Mouse (Mus musculus): ENCODE measurements around the gene Foxf1. TPM values are rescaled to one million over a fixed set of nuclear protein-coding genes. Genes with fewer than 3 reads are reported as not detected.
A peak's percentile ranks its signal among the peaks of the same experiment; 100 is the strongest.

Foxf1 gene
- polyA plus RNA-seq, 1 experiment, result not detected

DNA sequence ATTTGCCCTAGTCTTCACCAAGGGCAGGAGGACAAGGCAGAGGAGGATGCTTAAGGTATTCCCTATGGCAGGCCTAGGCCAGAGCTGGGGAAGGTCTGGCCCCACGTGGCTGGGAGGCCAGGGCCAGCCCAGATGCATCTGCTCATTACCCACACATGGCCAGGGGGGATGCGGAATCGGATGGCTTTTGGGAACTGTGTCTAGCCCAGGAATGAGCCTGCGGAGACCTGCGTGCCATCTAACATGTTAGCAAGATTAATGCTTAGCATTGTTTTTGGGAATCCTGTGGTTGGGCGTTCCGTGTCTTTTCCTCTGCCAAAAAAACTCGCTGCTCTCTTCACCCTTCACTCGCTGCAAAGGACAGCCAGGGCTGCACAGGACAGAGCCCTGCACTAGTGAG, 26.1 kb upstream of the Foxf1 start:
- Histone ChIP-seq H3K27me3 (ENCODE audit: control insufficient read depth, insufficient read depth, insufficient read length) (peaks cover 76% of the 10 kb centered on the region), H3K4me3 (no peak overlapping the region)
- TF ChIP-seq MYOD1 (IDR thresholded peaks at IDR 0.05; ENCODE audit: control insufficient read depth in 1 of 3, insufficient read length in 2 of 3, low read depth in 2 of 3), result no peak
- no peak for TF ChIP-seq REST (IDR thresholded peaks at IDR 0.05; ENCODE audit: insufficient read depth, insufficient read length)
- no peak for TF ChIP-seq E2F4 (IDR thresholded peaks at IDR 0.05; ENCODE audit: insufficient read depth)
- no peak for TF ChIP-seq POLR2AphosphoS2 (IDR thresholded peaks at IDR 0.05; ENCODE audit: insufficient read length, low read depth)
- TF ChIP-seq USF1 (IDR thresholded peaks at IDR 0.05; ENCODE audit: low read depth), result no peak
- TF ChIP-seq TCF12 (IDR thresholded peaks at IDR 0.05; ENCODE audit: insufficient read depth, poor library complexity, severe bottlenecking), result no peak
- no peak for TF ChIP-seq POLR2A (IDR thresholded peaks at IDR 0.05; ENCODE audit: insufficient read length, low read depth)
- no peak for TF ChIP-seq TCF3 (IDR thresholded peaks at IDR 0.05; ENCODE audit: insufficient read length, low read depth)
- no peak for TF ChIP-seq MYOG (IDR thresholded peaks at IDR 0.05; ENCODE audit: control insufficient read depth in 1 of 3, insufficient read depth in 1 of 3, insufficient read length in 2 of 3, low read depth in 2 of 3)
- TF ChIP-seq CEBPB (IDR thresholded peaks at IDR 0.05; ENCODE audit: insufficient read depth, poor library complexity, severe bottlenecking), result no peak
- TF ChIP-seq SRF (IDR thresholded peaks at IDR 0.05; ENCODE audit: control insufficient read depth, insufficient read length, low read depth), result no peak
- no peak for TF ChIP-seq MAX (IDR thresholded peaks at IDR 0.05; ENCODE audit: low read depth)

DNA sequence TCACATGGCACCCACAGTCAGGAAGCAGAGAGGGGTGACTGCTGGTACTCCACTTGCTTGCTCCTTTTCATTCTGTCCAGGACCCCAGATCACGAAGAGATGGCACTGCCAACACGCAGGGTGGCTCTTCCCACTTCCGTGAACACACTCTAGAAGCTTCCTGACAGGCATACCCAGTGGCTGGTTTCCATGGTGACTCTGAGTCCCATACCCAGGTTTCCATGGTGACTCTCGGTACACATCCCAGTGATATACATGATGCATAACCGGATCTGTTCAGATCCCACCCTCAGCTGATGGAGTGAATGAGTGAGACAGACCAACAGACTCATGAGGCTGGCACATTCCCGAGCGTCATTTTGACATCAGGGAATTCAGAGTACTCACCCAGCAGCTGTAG, 25.1 kb upstream of the Foxf1 start:
- Histone ChIP-seq H3K4me3 (no peak overlapping the region), H3K27me3 (ENCODE audit: control insufficient read depth, insufficient read depth, insufficient read length) (peaks cover 82% of the 10 kb centered on the region), H3ac (ENCODE audit: control insufficient read depth, insufficient read length) (no peak overlapping the region), H3K4me2 (ENCODE audit: low read depth) (no peak overlapping the region), H3K79me2 (ENCODE audit: control insufficient read depth, insufficient read depth) (no peaks in the 10 kb centered on the region), H3K36me3 (ENCODE audit: control insufficient read depth, insufficient read depth) (no peaks in the 10 kb centered on the region)
- TF ChIP-seq E2F4 (IDR thresholded peaks at IDR 0.05; ENCODE audit: insufficient read depth), result no peak
- no peak for TF ChIP-seq CEBPB (IDR thresholded peaks at IDR 0.05; ENCODE audit: insufficient read depth, poor library complexity, severe bottlenecking)
- no peak for TF ChIP-seq POLR2AphosphoS2 (IDR thresholded peaks at IDR 0.05; ENCODE audit: insufficient read length, low read depth)
- no peak for TF ChIP-seq MAX (IDR thresholded peaks at IDR 0.05; ENCODE audit: low read depth)
- TF ChIP-seq POLR2A (IDR thresholded peaks at IDR 0.05; ENCODE audit: insufficient read length, low read depth), result no peak
- no peak for TF ChIP-seq TCF3 (IDR thresholded peaks at IDR 0.05; ENCODE audit: insufficient read length, low read depth)
- no peak for TF ChIP-seq REST (IDR thresholded peaks at IDR 0.05; ENCODE audit: insufficient read depth, insufficient read length)
- no peak for TF ChIP-seq SRF (IDR thresholded peaks at IDR 0.05; ENCODE audit: control insufficient read depth, insufficient read length, low read depth)
- TF ChIP-seq TCF12 (IDR thresholded peaks at IDR 0.05; ENCODE audit: insufficient read depth, poor library complexity, severe bottlenecking), result no peak
- TF ChIP-seq USF1 (IDR thresholded peaks at IDR 0.05; ENCODE audit: low read depth), result no peak

More for the DNA sequence above, 26.1 kb upstream of the Foxf1 start:
- H3K4me2 ChIP-seq (ENCODE audit: low read depth), result no peak overlapping the region
- H3K36me3 ChIP-seq (ENCODE audit: control insufficient read depth, insufficient read depth), result no peaks in the 10 kb centered on the region
- no peaks in the 10 kb centered on the region for H3K79me2 ChIP-seq (ENCODE audit: control insufficient read depth, insufficient read depth)
- no peak overlapping the region for H3ac ChIP-seq (ENCODE audit: control insufficient read depth, insufficient read length)

DNA sequence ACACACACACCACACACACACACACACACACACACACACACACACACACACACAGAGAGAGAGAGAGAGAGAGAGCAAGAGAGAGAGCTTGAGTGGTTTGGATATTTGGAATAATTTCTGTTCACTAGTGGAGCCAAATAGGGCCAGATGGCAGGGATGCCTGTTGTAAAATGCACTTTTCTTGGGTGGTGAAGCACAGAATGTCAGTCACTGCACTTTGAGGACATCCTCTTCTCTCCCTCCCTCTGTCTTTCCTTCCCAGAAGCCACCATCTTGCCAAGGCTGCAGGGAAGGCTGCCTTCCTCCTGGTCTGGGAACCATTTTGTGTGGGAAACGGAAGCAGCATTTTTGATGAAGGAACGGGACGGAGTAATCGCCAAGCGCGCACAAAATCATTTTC, 21.7 kb upstream of the Foxf1 start:
- peaks cover 78% of the 10 kb centered on the region for H3K27me3 ChIP-seq (ENCODE audit: control insufficient read depth, insufficient read depth, insufficient read length)
- no peak overlapping the region for H3K4me2 ChIP-seq (ENCODE audit: low read depth)
- H3K4me3 ChIP-seq, result no peak overlapping the region
- no peaks in the 10 kb centered on the region for H3K79me2 ChIP-seq (ENCODE audit: control insufficient read depth, insufficient read depth)
- H3ac ChIP-seq (ENCODE audit: control insufficient read depth, insufficient read length), result no peak overlapping the region
- TF ChIP-seq SRF (IDR thresholded peaks at IDR 0.05; ENCODE audit: control insufficient read depth, insufficient read length, low read depth) (no peak), TCF3 (IDR thresholded peaks at IDR 0.05; ENCODE audit: insufficient read length, low read depth) (no peak), E2F4 (IDR thresholded peaks at IDR 0.05; ENCODE audit: insufficient read depth) (no peak), MYOD1 (IDR thresholded peaks at IDR 0.05; ENCODE audit: control insufficient read depth in 1 of 3, insufficient read length in 2 of 3, low read depth in 2 of 3) (no peak), MAX (IDR thresholded peaks at IDR 0.05; ENCODE audit: low read depth) (no peak), CEBPB (IDR thresholded peaks at IDR 0.05; ENCODE audit: insufficient read depth, poor library complexity, severe bottlenecking) (no peak)
- H3K36me3 ChIP-seq (ENCODE audit: control insufficient read depth, insufficient read depth), result no peaks in the 10 kb centered on the region

DNA sequence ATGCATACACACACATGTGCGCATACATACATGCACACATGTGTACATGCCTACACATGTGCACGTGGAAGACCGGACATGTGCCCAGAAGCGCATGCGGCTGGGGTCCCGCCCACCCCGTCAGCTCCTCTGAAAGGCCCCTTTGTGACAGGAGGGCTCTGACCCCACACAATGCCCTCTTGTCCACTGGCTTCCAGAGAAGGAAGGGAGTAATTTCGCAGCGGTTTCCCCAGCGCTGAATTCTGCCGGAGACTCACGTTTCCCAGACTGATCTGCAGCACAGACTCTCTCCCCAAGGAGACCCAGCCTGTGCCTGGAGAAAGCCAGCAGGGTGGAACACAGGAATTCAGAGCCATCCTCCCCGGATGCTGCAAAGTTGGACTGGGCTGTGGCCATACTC, 20.5 kb upstream of the Foxf1 start:
- H3K79me2 ChIP-seq (ENCODE audit: control insufficient read depth, insufficient read depth), result no peaks in the 10 kb centered on the region
- no peak overlapping the region for H3ac ChIP-seq (ENCODE audit: control insufficient read depth, insufficient read length)
- H3K27me3 ChIP-seq (ENCODE audit: control insufficient read depth, insufficient read depth, insufficient read length), result peaks cover 72% of the 10 kb centered on the region
- no peak overlapping the region for H3K4me3 ChIP-seq
- no peaks in the 10 kb centered on the region for H3K36me3 ChIP-seq (ENCODE audit: control insufficient read depth, insufficient read depth)
- H3K4me2 ChIP-seq (ENCODE audit: low read depth), result no peak overlapping the region
- TF ChIP-seq USF1 (IDR thresholded peaks at IDR 0.05; ENCODE audit: low read depth) (no peak), POLR2A (IDR thresholded peaks at IDR 0.05; ENCODE audit: insufficient read length, low read depth) (no peak), TCF12 (IDR thresholded peaks at IDR 0.05; ENCODE audit: insufficient read depth, poor library complexity, severe bottlenecking) (no peak), CEBPB (IDR thresholded peaks at IDR 0.05; ENCODE audit: insufficient read depth, poor library complexity, severe bottlenecking) (no peak), POLR2AphosphoS2 (IDR thresholded peaks at IDR 0.05; ENCODE audit: insufficient read length, low read depth) (no peak), SRF (IDR thresholded peaks at IDR 0.05; ENCODE audit: control insufficient read depth, insufficient read length, low read depth) (no peak), MYOD1 (IDR thresholded peaks at IDR 0.05; ENCODE audit: control insufficient read depth in 1 of 3, insufficient read length in 2 of 3, low read depth in 2 of 3) (no peak), TCF3 (IDR thresholded peaks at IDR 0.05; ENCODE audit: insufficient read length, low read depth) (no peak), MYOG (IDR thresholded peaks at IDR 0.05; ENCODE audit: control insufficient read depth in 1 of 3, insufficient read depth in 1 of 3, insufficient read length in 2 of 3, low read depth in 2 of 3) (no peak), MAX (IDR thresholded peaks at IDR 0.05; ENCODE audit: low read depth) (no peak), E2F4 (IDR thresholded peaks at IDR 0.05; ENCODE audit: insufficient read depth) (no peak), REST (IDR thresholded peaks at IDR 0.05; ENCODE audit: insufficient read depth, insufficient read length) (no peak)

- no peak overlapping the region for H3ac ChIP-seq (ENCODE audit: control insufficient read depth, insufficient read length)
- no peak overlapping the region for H3K4me2 ChIP-seq (ENCODE audit: low read depth)
- no peak overlapping the region for H3K4me3 ChIP-seq
- peaks cover 81% of the 10 kb centered on the region for H3K27me3 ChIP-seq (ENCODE audit: control insufficient read depth, insufficient read depth, insufficient read length)
- TF ChIP-seq MYOD1 (IDR thresholded peaks at IDR 0.05; ENCODE audit: control insufficient read depth in 1 of 3, insufficient read length in 2 of 3, low read depth in 2 of 3) (peak in 1 of 3 experiments; percentile 50), REST (IDR thresholded peaks at IDR 0.05; ENCODE audit: insufficient read depth, insufficient read length) (no peak)
- no peaks in the 10 kb centered on the region for H3K36me3 ChIP-seq (ENCODE audit: control insufficient read depth, insufficient read depth)
- no peaks in the 10 kb centered on the region for H3K79me2 ChIP-seq (ENCODE audit: control insufficient read depth, insufficient read depth)
Measured at GRCm38 (mm10) chr8:121071454-121071853, 12.7 kb upstream of the Foxf1 start.
